9 mouse cellular contexts compared by ENCODE assay signal in genomic region chr5:14195172-14195819, GRCm38 (mm10).
A peak's percentile ranks its signal among the peaks of the same experiment; 100 is the strongest.
DNase-seq lines count a peak whose midpoint lies in the region; ATAC-seq and TF ChIP-seq lines count a peak whose summit lies in the region.
"Had no signal": no experiment of that assay in that cellular context is flagged by ENCODE, and none has a peak within 500 bp of the region (broad histone marks: within the 10 kb centered on the region; RNA-seq: fewer than 3 reads in every experiment).

No protein-coding gene starts in this region.

- no peak overlapping the region for H3K4me3 ChIP-seq in hindbrain, postnatal 0 days (ENCODE audit: low read length)
- H3K4me3 ChIP-seq in myocyte: no peak overlapping the region

- H3ac ChIP-seq in myocyte (ENCODE audit: control insufficient read depth, insufficient read length): no peak overlapping the region

- TF ChIP-seq POLR2A in myocyte (IDR thresholded peaks at IDR 0.05; ENCODE audit: insufficient read length, low read depth): no peak

- TF ChIP-seq CTCF in hindbrain, postnatal 0 days (IDR thresholded peaks at IDR 0.05; ENCODE audit: low read depth): peak; percentile 38

- ATAC-seq in hindbrain, postnatal 0 days: peak; percentile 85

- no peaks in the 10 kb centered on the region for H3K9me3 ChIP-seq in hindbrain, postnatal 0 days (ENCODE audit: low read length)

- no peaks in the 10 kb centered on the region for H3K4me1 ChIP-seq in hindbrain, postnatal 0 days (ENCODE audit: insufficient read depth, low read length)

- no peaks in the 10 kb centered on the region for H3K79me2 ChIP-seq in myocyte (ENCODE audit: control insufficient read depth, insufficient read depth)

- H3K27me3 ChIP-seq in hindbrain, postnatal 0 days (ENCODE audit: insufficient read depth, low read length): no peaks in the 10 kb centered on the region
- H3K27me3 ChIP-seq in myocyte (ENCODE audit: control insufficient read depth, insufficient read depth, insufficient read length): no peaks in the 10 kb centered on the region

- no peaks in the 10 kb centered on the region for H3K36me3 ChIP-seq in hindbrain, postnatal 0 days (ENCODE audit: insufficient read depth, low read length)
- H3K36me3 ChIP-seq in myocyte (ENCODE audit: control insufficient read depth, insufficient read depth): no peaks in the 10 kb centered on the region

- H3K4me2 ChIP-seq in hindbrain, postnatal 0 days (ENCODE audit: low read depth, low read length): no peak overlapping the region; the same call in 1 of the 2 replicates
- peak overlapping the region; percentile 57 for H3K4me2 ChIP-seq in myocyte (ENCODE audit: low read depth)

- peak; percentile 5 for DNase-seq in cerebellum, adult 9-11 months
- no peak for DNase-seq in cerebellum, postnatal 36 days
- peak; percentile 86 for DNase-seq in Muller cell, postnatal 12 days (ENCODE audit: inconsistent ontology term)
- DNase-seq in hindbrain, postnatal 0 days (ENCODE audit: low spot score): peak; percentile 9
- no peak for DNase-seq in gastrocnemius, adult 18-20 months (ENCODE audit: low spot score)
- no peak for DNase-seq in spleen, postnatal 14 days (ENCODE audit: low spot score in 2 of 2)
- DNase-seq in liver: no peak
- DNase-seq: thymus, postnatal 4 days had no signal

- H3K27ac ChIP-seq in hindbrain, postnatal 0 days: no peak overlapping the region

- WGBS in hindbrain, postnatal 0 days: 43% methylated on average over 6 of the region's 6 CpGs

- H3K9ac ChIP-seq in hindbrain, postnatal 0 days (replicated peaks; ENCODE audit: low read length): no peak overlapping the region

TF ChIP-seq in myocyte, 11 proteins besides CTCF, POLR2A, EP300 and RAD21:
- peak; percentile 46 for TF ChIP-seq TCF3 (IDR thresholded peaks at IDR 0.05; ENCODE audit: insufficient read length, low read depth)
- TF ChIP-seq MYOD1 (IDR thresholded peaks at IDR 0.05; ENCODE audit: control insufficient read depth in 1 of 3, insufficient read length in 2 of 3, low read depth in 2 of 3): peak; percentile 28 to 96 (median 93)
- no peak for TF ChIP-seq CEBPB (IDR thresholded peaks at IDR 0.05; ENCODE audit: insufficient read depth, poor library complexity, severe bottlenecking)
- TF ChIP-seq TCF12 (IDR thresholded peaks at IDR 0.05; ENCODE audit: insufficient read depth, poor library complexity, severe bottlenecking): peak; percentile 84
- no peak for TF ChIP-seq USF1 (IDR thresholded peaks at IDR 0.05; ENCODE audit: low read depth)
- no peak for TF ChIP-seq E2F4 (IDR thresholded peaks at IDR 0.05; ENCODE audit: insufficient read depth)
- no peak for TF ChIP-seq SRF (IDR thresholded peaks at IDR 0.05; ENCODE audit: control insufficient read depth, insufficient read length, low read depth)
- no peak for TF ChIP-seq MAX (IDR thresholded peaks at IDR 0.05; ENCODE audit: low read depth)
- TF ChIP-seq MYOG (IDR thresholded peaks at IDR 0.05; ENCODE audit: control insufficient read depth in 1 of 3, insufficient read depth in 1 of 3, insufficient read length in 2 of 3, low read depth in 2 of 3): peak; percentile 37 to 87 (median 70)
- TF ChIP-seq POLR2AphosphoS2 (IDR thresholded peaks at IDR 0.05; ENCODE audit: insufficient read length, low read depth): no peak

Comparison
In these comparisons a context has a peak if more than half of its experiments do, and no peak if none do; other contexts are left out.
1. DNase-seq: peak in cerebellum, adult 9-11 months (single experiment), Muller cell, postnatal 12 days (single experiment) and hindbrain, postnatal 0 days (single experiment); none in cerebellum, postnatal 36 days (0 of 2), gastrocnemius, adult 18-20 months (single experiment), spleen, postnatal 14 days (0 of 2) and liver (single experiment).